Mouse (Mus musculus) cerebral cortex, adult 2 months (tissue): ENCODE data around the gene Vamp1.

Source experiments
- WGBS: fragments of 180-500 bp; shearing (Covaris S2); methylation state at CpG from one replicate; pipeline ENCODE4 v1.1.7; 2018; 5-methylcytosine and 5-hydroxymethylcytosine counted together

Vamp1 gene

DNA sequence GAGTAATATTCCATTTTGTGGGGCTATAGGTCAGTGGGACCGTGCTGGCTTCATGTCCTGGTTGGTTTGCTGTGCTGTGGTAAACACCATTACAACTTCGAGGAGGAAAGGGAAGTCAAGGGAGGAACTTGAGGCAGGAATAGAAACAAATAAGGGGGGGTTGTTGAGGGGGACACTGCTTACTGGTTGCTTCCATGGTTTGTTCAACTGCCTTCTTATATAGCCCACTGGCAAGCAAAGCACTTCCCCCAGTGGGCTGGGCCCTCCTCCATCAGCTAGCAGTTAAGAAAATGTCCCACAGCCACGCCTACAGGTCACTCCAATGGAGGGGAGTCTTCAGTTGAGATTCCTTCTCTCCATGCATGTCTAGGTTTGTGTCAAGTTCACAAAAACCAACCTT is 36.9 kb downstream of the Vamp1 start:
- 79% methylated on average over 3 of the region's 3 CpGs for WGBS

DNA sequence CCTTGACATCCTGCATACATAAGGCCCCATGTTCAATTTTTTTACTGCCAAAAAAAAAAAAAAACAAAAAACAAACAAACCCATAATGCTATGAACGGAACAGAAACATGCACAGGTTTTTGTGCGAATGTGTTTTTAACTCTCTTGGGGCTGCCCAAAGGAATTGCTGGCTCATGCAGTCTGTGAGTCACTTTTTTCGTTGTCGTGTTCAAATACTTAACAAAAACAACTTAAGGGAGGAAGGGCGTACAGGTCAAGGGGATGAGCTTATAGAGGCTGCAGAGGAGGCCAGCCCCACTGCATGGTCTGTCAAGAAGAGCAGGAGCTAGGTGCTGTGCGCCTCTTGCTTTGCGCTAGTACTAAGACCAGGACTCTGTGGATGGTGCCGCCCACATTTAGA is 37.4 kb downstream of the Vamp1 start:
- WGBS: 86% methylated on average over 8 of the region's 8 CpGs

DNA sequence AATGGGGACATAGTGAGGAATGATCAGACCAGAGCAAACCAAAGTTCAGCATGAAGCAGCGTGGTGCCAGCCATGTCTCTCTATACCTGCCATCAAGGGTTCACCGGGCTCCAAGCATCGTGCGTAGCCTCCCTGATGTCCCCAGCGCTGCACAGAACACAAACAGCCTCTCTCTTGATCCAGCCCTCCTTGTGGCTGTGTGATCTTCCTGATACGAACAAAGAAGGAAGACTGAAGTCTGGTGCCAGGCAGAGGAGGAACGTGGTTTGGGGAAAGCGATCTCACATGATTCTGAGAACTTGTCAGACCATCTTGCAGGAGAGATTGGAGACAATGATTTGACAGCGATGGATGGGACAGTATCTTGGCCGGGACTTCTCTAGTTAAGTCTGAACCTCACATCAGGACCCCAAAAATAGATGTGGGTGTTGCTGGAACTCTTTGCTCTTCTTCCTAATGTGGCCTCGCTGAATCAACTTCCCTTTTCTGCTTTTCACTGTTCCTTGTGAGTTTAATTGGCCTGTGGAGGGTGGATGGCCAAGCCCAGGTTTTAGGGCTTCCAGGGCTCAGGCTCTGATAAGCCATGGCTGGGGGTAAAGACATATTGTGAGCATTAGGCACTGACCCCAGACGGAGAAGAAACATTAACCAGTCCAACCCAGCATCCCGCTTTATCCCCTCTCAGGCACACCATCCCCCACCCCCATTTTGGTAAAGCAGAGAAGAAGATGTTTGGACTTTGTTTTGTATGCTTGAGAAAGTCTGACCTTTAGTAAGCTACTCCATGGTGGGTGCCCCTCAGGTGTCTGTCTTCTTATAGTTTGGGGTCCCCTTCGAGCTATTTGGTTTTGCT is 38.7 kb downstream of the Vamp1 start:
- 75% methylated on average over 14 of the region's 14 CpGs for WGBS

DNA sequence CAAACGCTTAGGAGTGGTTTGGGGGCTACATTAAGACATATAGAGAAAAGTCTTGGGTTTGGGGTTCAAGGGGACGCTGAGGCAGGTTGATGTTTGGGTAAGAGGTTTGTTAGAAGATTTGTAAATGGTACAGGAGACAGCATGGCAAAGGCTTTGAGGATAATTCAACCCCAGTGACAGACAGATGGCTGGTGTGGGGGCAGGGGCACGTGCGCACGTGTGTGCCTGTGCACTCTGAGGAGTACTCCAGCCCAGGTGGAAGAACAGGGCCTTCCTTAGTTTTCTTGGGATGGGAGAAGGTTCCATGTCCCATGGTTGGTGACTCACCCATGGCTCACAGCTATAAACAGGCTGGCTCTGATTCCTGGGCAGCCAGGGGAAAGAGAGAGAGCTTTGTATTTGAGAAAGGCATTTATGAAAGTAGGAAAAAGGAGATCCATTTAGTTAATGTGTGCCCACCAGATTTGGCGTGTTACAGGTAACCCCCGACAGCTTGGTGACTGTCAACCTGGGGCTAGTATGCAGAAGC is 40.2 kb downstream of the Vamp1 start:
- 83% methylated on average over 7 of the region's 7 CpGs for WGBS

DNA sequence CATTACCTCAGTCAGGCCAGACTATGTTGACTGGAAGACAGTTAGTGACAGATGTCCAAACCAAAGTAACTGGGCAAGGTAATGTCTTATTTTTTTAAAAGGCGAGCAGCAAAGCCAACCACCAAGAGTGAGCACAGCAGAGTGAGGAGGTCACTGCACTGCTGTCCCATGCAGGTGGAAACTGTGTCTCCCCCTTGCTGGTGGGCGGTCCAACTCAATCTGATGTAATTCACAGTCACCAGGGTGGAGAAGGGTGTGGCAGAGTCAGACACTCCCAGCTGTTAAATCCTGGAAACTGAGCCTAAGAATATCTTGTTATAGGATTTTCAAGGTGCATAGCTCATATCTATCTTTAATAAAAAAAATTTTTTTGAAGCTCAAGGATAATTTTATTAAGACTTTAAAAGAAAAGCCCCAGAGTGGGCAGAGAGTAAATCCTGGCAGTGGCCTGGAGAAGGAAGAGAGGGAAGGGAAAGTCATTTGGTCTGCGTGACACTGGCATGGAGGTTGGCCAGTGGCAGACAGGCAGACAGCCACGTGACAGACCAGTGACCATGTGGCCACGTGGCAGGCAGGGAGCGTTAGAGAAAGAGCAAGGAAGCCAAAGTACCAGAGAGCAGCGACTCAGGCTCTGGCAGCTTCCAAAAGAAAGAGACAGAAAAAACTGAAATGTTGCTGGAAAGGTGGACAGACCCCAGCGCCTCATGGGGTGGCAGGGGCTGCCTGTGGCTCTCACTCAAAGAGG is 41.0 kb downstream of the Vamp1 start:
- 74% methylated on average over 8 of the region's 8 CpGs for WGBS

DNA sequence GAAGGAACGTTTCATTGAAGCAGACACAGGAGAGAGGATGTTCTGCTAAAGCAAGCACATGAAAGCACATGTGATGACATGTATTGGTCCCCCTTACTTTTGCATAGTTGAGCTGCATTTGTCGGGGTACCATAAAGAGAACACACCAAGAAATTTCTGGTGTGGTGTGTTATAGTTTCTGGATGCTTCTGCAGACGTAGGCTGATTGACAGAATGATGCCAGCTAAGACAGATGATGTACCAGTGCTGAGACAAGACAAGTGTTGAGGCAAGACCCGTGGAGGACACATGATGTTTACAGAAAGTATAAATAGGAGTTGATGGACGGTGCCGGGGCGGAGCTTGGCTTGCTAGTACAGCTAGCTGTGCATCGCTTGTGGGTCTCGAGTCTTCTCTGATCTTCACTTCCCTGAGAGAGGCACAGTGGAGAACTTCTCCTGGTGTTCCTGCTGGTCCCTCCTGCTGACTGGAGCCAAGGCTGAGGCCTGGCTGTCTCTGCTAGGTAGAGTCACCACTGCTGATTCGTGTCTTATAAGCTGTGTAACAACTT is 44.7 kb downstream of the Vamp1 start:
- WGBS: 85% methylated on average over 10 of the region's 10 CpGs

DNA sequence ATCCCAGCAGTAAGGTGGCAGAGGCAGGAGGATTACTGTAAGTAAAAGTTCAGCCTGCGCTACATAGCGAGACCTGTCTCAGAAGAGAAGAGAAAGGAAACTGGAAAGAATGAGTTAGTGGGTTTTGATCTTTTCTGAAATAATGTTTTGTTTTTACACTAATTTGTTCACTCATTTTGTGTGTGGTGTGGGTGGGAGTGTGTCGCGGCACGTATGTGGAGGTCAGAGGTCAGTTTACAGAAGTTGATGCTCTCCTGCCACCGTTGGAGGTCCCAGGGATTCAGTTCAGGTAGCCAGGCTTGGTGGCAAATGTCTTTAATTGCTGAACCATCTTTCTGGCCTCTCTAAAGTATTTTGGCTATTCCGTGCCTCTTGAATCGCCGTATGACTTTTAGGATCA is 48.9 kb downstream of the Vamp1 start:
- 91% methylated on average over 9 of the region's 9 CpGs for WGBS

DNA sequence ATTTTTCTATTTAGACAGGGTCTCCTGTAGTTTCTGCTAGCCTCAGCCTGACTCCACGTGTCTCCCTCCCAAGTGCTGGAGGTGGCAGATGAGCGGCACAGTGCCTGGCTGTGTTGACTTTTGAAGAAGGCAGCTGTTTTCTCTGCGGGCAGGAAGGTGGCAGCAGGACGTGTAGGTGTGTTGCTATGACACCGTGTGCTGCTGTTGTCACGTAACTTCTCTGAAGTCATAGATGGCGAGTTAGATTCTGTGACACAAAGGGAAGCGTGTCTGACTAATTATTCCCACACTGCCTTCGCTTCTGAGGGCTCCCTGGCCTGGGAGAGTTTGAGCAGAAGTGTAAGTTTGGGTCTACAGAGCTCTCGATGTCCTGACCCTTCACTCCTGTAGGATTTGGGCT is 49.9 kb downstream of the Vamp1 start:
- WGBS: 46% methylated on average over 10 of the region's 10 CpGs

DNA sequence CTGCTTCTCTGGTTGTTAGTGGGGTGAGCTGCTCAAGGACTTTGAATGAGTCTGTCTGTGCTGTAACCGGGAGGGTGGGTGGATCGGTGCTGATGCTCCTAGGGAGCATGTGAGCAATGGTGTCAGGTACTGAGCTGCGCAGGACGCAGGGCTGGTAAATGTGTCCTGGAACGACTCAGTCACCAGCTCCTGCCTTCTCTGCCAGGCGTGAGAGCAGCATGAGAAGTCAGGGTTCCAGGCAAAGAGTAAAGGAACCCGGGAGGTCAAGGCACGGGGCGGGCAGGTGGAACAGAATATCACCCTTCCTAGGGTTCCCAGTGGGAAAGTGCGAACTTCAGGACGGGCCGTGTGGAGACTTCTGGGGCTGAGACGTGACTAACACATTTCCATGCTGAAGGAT is 50.7 kb downstream of the Vamp1 start:
- WGBS: 75% methylated on average over 13 of the region's 13 CpGs

DNA sequence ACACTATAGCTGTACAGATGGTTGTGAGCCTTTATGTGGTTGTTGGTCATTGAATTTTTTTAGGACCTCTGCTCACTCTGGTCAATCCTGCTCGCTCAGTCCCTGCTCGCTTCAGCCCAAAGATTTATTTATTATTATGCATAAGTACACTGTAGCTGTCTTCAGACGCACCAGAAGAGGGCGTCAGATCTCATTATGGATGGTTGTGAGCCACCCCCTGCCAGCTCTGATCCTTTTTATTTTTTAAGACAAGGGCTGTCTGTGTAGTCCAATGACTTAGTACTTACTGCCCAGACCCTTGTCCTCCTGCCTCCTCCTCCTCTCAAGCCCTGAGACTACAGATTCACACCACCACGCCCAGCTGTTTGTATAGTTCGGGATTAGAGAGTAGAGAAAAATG is 51.2 kb downstream of the Vamp1 start:
- 67% methylated on average over 6 of the region's 6 CpGs for WGBS

DNA sequence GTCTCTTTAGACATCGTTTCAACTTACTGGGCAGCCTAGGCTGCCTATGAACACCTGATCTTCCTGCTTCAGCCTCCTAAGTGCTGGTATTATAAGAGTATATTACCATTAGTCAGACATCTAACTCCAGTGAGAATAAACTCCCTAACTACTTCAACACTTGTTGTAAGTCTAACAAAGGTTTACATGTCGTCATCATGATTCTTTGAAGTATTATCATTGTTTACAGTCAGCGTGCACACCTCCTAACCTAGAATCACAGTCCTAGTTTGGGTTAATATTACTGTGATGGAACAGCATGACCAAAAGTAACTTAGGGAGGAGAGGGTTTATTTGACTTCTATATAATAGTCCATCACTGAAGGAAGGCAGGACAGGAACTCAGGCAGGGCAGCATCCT is 52.1 kb downstream of the Vamp1 start:
- WGBS: 91% methylated on average over 3 of the region's 3 CpGs

DNA sequence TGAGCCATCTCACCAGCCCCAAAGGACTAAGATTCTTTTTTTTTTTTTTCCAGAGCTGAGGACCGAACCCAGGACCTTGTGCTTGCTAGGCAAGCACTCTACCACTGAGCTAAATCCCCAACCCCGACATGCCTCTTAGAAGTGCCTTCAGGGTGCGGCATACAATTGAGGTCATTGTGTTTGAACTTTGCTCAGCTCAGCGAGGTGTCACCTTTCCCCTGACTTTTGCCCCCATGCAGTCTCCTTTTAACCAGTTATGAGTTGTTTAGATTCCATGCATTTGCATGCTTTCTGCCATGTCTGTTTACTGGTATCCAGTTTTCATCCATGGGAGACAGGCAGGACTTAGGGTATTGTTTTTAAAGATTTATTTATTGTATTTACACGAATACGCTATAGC is 53.4 kb downstream of the Vamp1 start:
- WGBS: 63% methylated on average over 6 of the region's 6 CpGs

DNA sequence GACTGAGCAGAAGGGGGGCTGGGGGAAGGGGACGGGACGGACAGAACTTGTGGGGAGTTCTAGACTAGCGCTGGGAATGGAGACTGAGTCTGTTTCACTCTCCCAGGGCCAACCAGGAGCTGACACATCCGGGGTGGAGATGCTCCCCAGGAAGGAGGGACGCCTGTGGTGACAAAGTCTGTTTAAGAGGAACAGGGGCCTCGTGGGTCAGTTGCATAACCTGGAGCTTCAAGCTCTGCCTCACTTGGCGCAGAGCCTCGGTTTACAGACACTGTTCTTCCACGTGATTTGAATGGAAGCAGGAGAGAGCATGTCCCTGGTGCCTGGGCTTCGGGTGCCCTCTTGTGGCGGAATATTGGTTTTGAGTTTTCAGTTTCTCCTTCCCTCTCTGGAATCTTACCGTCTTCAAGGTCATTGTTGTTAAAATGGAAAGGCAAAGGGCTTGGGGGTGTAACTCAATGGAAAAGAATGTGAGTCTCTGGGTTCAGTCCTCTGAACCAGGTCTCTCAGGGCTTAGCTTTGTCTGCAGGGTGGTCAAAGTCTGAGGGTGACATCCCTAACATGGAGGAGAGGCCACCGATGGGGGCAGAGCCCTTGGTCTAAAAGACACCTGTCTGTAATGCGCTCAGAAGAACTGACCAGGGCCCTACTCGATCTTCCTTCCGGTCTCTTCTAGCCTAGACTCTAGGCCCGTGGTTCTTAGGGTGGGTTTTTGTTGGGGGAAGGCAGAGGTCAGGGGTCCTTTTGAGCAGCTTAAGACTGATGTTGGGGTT is 56.3 kb downstream of the Vamp1 start:
- WGBS: 18% methylated on average over 17 of the region's 17 CpGs

DNA sequence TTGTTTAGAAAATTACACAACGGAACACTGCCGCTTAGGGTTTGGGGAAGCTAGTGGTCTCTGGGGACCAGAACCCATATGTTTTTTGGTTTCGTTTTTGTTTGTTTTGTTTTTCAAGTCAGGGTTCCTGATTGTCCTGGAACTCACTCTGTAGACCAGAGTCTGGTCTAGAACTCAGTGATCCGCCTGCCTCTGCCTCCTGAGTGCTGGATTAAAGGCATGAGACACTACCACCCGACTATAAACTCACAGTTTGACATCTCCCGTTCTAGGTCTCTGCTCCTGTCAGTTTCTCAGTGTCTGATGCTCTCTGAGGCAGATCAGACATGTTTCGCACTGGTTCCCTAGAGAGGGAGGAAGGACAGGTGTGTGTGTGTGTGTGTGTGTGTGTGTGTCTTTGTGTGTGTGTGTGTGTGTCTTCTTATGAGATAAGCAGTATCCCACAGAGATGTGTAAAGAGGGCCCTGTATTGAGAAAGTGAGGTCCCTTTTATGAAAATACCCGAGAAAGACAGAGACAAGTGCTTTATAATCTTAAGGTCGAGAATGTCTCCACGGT is 57.0 kb downstream of the Vamp1 start:
- 77% methylated on average over 10 of the region's 10 CpGs for WGBS

DNA sequence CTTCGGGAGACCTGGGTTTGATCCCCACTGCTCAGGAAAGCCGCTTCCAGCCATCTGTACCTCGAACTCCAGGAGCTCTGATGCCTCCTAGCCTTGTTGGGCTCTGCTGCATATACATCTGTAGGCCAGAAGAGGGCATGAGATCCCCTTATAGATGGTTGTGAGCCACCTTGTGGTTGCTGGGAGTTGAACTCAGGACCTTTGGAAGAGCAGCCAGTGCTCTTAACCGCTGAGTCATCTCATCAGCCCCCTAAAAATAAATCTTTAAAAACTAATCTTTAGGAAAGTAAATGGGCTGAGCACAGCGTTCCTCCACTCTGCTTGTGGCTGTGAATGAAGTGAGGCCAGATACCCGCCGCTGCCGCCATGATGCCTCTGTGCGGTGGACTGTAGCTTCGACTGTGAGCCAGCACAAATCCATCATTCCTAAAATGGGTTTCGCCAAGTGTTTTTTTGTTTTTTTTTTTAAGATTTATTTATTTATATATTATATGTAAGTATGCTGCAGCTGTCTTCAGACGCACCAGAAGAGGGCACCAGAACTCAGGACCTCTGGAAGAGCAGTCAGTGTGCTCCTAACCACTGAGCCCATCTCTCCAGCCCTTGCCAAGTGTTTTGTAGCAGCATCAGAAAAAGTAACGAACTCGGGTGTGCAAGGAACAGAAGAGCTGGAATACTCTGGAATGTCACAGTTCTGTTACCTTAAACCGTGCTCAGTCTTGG is 59.7 kb downstream of the Vamp1 start:
- whole genome bisulfite sequencing: 52% methylated on average over 15 of the region's 15 CpGs

DNA sequence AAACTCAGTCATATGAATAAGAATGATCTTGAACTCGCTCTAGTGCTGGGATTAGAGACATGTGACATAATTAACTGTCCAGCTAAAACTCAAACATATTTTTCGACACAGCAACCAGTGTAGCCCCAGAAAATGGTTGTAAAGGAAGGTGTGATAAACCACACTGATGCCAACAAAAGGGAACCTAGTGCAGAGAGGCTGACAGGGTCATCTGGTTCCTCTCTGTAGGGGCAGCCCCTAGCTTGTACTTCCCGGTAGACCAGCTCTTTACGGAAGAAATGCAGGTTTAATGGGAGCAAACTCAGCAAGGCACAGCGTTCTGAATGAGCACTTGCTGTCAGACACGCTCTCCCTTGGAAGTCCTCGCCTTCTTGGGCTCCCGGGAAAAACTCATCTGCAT is 64.4 kb downstream of the Vamp1 start:
- WGBS: 68% methylated on average over 8 of the region's 8 CpGs

DNA sequence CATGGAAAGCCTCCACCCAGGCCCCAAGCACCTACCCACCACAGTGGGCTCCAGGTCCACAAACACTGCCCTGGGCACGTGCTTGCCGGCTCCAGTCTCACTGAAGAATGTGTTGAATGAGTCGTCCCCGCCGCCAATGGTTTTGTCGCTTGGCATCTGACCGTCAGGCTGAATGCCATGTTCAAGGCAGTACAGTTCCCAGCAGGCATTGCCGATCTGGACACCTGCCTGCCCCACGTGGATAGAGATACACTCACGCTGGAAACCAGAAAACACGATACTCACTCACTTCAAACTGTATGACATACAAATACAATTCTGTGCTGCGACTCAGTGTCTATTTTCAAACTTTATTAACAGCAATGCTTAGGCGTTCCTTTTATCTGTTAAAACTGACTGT is 67.4 kb downstream of the Vamp1 start:
- WGBS: 86% methylated on average over 13 of the region's 13 CpGs

DNA sequence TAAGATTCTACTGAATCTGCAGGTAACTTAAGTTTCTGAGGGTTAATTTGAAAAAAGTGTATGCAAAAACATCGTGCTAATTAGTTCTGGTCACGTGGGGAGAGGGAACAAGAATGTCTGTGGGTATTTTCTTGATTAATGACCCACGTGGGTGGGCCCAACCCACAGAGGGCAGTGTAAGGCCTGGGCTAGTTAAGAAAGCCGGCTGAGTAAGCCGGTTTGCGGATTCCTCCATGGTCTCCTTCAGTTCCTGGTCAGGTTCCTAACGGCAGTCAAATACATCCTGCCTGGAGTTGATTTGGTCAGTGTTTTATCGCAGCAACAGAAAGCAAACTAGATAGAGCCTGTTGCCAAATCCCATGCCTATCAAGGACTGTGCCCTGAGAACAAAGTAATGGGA is 68.9 kb downstream of the Vamp1 start:
- 50% methylated on average over 8 of the region's 8 CpGs for WGBS

DNA sequence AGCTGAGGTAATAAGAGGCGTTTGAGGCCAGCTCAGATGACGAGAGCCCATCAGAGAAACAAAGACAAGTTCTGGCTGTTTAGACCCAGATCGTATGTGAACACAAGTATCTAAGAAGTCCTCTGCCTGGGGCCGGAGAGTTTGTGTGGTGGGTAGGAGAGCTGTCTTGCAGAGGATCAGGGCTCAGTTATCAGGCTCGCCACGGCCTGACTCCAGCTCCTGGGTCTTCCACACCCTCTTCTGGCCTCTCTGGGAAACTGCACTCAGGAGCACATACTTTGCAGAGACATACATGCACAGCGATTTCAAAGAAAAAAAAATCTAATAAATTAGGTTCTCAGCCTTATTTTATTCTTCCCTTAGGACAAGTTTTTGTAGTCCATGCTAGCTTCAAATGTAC is 69.4 kb downstream of the Vamp1 start:
- 95% methylated on average over 7 of the region's 7 CpGs for WGBS

DNA sequence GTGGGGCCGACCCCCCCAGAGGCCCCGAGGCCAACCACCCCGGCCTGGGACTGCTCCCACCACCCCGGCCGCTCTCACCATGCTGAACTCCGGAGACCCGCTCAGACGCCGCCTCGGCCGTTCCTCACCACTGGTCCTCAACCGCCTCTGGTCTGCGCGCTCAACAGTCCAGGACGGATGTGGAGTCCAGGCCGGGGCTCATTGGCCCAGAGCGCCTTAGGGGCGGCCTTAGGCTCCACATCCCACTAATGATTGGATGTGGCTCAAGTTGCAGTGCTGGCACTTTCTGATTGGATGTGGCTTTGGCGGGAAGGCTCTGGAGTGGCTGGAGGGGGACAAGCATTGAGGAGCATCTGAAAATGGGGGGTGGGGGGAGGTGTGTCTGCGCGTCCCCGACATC is 70.5 kb downstream of the Vamp1 start, which contains the start of gene Tuba3a:
TSS of gene Tuba3a (minus strand) at position 153 of the 400 bp plus-strand sequence.
- WGBS: 97% methylated on average over 22 of the region's 22 CpGs

DNA sequence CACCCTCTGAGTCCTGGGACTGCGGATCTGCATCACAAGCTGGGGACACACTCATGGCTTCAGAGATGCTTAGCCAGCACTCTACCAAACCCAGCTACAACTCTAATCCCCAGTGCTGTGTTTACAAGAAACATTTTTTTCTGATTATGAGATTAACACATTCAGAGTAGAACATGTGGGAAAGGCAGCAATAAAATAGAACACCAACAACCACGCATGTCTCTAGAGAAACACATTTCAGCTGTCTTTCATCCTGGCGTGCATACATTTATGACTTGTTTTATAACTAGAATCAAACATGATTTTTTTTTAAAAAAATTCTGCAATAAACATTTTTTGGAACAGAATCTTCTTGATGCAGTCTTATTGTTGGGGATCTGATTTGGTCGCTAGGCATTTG is 71.6 kb downstream of the Vamp1 start:
- 62% methylated on average over 4 of the region's 4 CpGs for WGBS
